Mouse (Mus musculus) limb, embryonic 14.5 days (tissue): ENCODE measurements at regions not wholly inside any gene's neighbourhood (a gene's known extent, or its start where the extent isn't known, plus 50 kb on each side); places are given as distances from the start of the nearest gene placed in this dataset.

ENCODE experiments used
- ATAC-seq: fragments of 200-750 bp; cut with Nextera tagmentation; 2 replicates; pipeline ENCODE4 v1.8.0; 2017; ENCODE audit warnings: low read depth, moderate number of reproducible peaks, moderate TSS enrichment; ENCODE audit not compliant: low FRiP score
- DNase-seq: peaks from one replicate; pipeline ENCODE4 v3.0.0-alpha.2; 2015; ENCODE audit warnings: low spot score
- H3K27ac ChIP-seq: fragments of 300-500 bp; sonication (generic); replicated peaks from 2 replicates; pipeline ENCODE4 v1.5.1; 2014; ENCODE audit warnings: low read depth, mild to moderate bottlenecking, low read length, moderate library complexity, mixed read lengths
- H3K27me3 ChIP-seq: fragments of 300-500 bp; sonication (generic); 2 replicates; pipeline ENCODE4 v1.6.1; 2014; ENCODE audit warnings: low read length, mixed read lengths; ENCODE audit not compliant: control insufficient read depth, insufficient read depth
- H3K36me3 ChIP-seq: fragments of 300-500 bp; sonication (generic); 2 replicates; pipeline ENCODE4 v1.6.1; 2014; ENCODE audit warnings: mild to moderate bottlenecking, low read length, moderate library complexity, mixed read lengths; ENCODE audit not compliant: control insufficient read depth, insufficient read depth
- H3K4me1 ChIP-seq: fragments of 300-500 bp; sonication (generic); 2 replicates; pipeline ENCODE4 v1.6.1; 2014; ENCODE audit warnings: antibody characterized with exemption, low read length, mixed read lengths; ENCODE audit not compliant: control insufficient read depth, insufficient read depth
- H3K4me2 ChIP-seq: fragments of 300-500 bp; sonication (generic); replicated peaks from 2 replicates; pipeline ENCODE4 v1.6.1; 2014; ENCODE audit warnings: low read depth, mild to moderate bottlenecking, low read length, moderate library complexity; ENCODE audit not compliant: severe bottlenecking
- H3K4me3 ChIP-seq: fragments of 300-500 bp; sonication (generic); replicated peaks from 2 replicates; pipeline ENCODE4 v1.5.1; 2014; ENCODE audit warnings: low read length
- H3K9ac ChIP-seq: fragments of 300-500 bp; sonication (generic); 2 replicates; pipeline ENCODE4 v1.6.1; 2014; ENCODE audit warnings: mild to moderate bottlenecking, low read depth, low read length, moderate library complexity; ENCODE audit not compliant: severe bottlenecking
- H3K9me3 ChIP-seq: fragments of 300-500 bp; sonication (generic); 2 replicates; pipeline ENCODE4 v1.6.1; 2016; ENCODE audit warnings: low read length; ENCODE audit not compliant: control insufficient read depth
- POLR2A ChIP-seq: fragments of 200-500 bp; IDR thresholded peaks from 2 replicates; pipeline ENCODE4 v1.8.0; 2012; ENCODE audit warnings: inconsistent platforms, mild to moderate bottlenecking, moderate library complexity, borderline replicate concordance; ENCODE audit not compliant: insufficient read depth, insufficient read length; ENCODE audit errors: extremely low read depth
- WGBS: fragments of 180-500 bp; shearing (Covaris S2); extraction: QIAGEN DNeasy Blood & Tissue Kit; methylation state at CpG from one replicate; pipeline ENCODE4 v1.1.7; 2014; 5-methylcytosine and 5-hydroxymethylcytosine counted together

DNA sequence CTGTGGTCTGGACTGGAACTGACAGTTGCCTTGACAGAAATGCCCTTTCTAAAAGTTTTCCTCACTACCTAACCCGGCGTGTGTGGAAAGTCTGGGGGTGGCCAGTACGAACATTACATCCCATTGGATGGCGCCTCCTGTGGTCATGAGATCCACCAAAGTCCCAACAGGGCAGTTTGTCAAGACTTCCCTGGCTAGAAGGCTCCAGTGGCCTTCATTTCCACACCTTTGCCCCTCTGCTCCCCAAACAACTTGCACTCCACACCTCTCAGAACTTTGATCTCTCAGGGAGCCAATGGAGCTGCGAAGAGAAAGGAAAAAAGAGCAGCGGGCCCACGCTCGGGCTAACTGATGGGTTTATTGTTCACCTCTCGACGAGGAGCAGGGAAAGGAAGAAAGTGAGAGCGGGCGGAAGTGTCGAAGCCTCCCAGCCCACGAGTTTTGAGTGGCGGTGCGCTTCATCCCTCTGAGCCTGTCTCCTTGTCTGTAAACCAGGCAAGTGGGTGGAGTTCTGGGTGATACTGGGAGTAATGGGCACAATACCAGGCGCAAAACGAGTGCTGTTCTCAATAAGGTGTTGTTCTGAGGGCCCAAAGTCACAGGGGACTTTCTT lies 126.9 kb upstream of the Bcor start:
- ATAC-seq = no peak
- no peak overlapping the region for H3K9ac ChIP-seq
- no peak overlapping the region for H3K27ac ChIP-seq
- H3K9me3 ChIP-seq = no peaks in the 10 kb centered on the region
- no peaks in the 10 kb centered on the region for H3K36me3 ChIP-seq
- WGBS = 24% methylated on average over 18 of the region's 18 CpGs
- no peak for TF ChIP-seq POLR2A
- no peaks in the 10 kb centered on the region for H3K4me1 ChIP-seq
- H3K27me3 ChIP-seq = no peaks in the 10 kb centered on the region; the same call in 1 of the 2 replicates
- H3K4me2 ChIP-seq = no peak overlapping the region; the same call in 1 of the 2 replicates
- no peak overlapping the region for H3K4me3 ChIP-seq
- DNase-seq = no peak

DNA sequence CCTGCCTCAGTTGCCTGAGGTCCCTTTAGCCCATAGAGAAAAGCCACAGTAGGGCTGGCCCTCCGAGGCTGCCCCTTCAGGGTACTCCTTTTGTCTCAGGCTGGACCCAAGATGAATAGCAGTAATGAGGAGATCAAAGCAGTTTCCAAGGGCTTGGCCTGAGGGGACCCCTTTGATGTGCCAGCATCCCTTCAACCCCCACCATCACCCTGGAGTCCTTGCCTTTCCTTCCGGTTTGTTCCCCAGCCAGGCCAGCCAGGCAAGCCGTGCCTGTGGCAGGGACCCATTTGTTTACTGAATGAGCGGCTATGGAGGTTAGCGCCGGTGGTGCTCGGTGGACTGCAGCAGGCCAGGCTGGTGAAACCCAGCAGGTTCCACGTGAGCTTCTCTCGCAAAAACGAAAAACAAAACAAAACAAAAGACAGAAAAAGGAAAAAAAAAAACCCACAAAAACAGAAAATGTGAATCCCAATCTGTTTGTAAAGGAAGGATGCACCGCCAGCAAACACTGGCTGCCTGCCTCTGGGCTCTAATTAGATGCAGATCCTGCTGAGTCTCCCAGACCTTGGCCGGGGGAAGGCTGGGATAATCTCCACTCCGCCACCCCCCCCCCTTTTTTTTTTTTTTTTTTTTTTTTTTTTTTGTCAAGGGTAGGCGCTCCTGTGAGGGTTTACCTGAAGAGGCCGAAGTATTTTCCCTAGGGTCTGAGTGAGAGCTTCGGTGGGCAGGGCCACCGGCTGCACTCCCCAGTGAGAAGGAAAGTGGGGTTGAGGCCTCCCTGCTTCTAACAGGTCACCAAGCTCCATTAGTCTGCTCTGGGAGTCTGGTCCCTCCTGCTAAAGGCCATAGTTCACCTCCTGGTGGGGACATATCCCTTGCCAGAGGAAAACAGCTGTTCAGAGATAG lies 127.8 kb upstream of the Bcor start:
- H3K4me2 ChIP-seq = no peak overlapping the region
- no peak overlapping the region for H3K4me3 ChIP-seq
- H3K27ac ChIP-seq = no peak overlapping the region
- WGBS = 18% methylated on average over 15 of the region's 17 CpGs
- H3K9ac ChIP-seq = no peak overlapping the region
- ATAC-seq (no peak), DNase-seq (peak; percentile 22)
- TF ChIP-seq POLR2A = no peak
- no peaks in the 10 kb centered on the region for H3K9me3 ChIP-seq
- H3K4me1 ChIP-seq = no peaks in the 10 kb centered on the region
- H3K36me3 ChIP-seq = no peaks in the 10 kb centered on the region
- H3K27me3 ChIP-seq = no peaks in the 10 kb centered on the region; the same call in 1 of the 2 replicates

DNA sequence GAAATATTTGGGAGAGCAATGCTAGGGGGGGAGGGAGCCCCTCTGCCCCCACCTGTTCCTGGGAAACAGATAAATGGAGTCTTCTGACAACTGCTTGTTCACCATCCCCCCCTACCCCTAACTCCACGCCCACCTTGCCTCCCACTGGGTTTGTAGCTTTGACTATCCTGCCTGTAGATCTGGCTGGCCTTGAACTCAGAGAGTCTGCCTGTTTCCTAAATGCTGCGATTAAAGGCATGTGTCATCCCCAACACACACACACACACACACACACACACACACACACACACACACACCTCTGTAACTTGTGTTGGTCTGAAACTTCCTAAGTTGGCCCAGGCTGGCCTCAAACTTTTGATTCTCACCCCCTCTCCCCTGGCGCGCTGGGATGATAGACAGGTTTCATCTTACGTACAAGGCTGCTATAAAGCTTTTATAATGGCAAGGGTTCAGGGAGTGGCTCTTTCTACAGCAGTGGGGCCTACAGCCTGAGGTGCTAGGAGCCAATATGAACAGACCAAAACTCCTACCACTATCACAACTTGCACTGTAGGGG lies 128.5 kb upstream of the Bcor start:
- no peaks in the 10 kb centered on the region for H3K4me1 ChIP-seq
- no peak overlapping the region for H3K27ac ChIP-seq
- H3K9me3 ChIP-seq = no peaks in the 10 kb centered on the region
- no peaks in the 10 kb centered on the region for H3K36me3 ChIP-seq
- no peaks in the 10 kb centered on the region; the same call in 1 of the 2 replicates for H3K27me3 ChIP-seq
- ATAC-seq (no peak), DNase-seq (no peak)
- H3K4me2 ChIP-seq = no peak overlapping the region
- no peak overlapping the region for H3K4me3 ChIP-seq
- WGBS = 31% methylated on average over 5 of the region's 5 CpGs
- H3K9ac ChIP-seq = no peak overlapping the region
- no peak for TF ChIP-seq POLR2A

DNA sequence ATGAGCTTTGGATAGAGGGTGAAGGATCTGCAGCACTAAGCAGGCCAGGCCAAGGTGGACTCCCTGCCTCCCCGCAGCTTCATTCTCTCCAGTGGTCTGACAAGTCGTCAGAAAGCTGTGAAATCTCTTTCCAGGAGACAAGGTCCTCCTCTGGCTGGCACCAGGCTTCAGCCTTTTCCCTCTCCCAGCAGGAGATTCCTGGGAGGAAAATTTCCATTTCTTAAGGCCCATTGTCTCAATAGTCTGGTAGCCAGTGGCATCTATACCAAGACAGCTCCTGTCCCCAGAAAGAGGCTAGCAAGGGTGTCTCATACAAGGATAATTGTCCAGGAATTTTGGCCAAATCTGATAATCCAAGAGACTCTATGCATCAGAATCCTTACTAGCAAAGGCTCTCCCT lies 133.0 kb upstream of the Bcor start:
- 40% methylated on average over 1 of the region's 2 CpGs for WGBS
- Histone ChIP-seq H3K9ac (no peak overlapping the region), H3K4me2 (no peak overlapping the region), H3K36me3 (no peaks in the 10 kb centered on the region), H3K4me3 (no peak overlapping the region), H3K27ac (no peak overlapping the region), H3K9me3 (no peaks in the 10 kb centered on the region), H3K27me3 (no peaks in the 10 kb centered on the region), H3K4me1 (peaks cover 3% of the 10 kb centered on the region)
- ATAC-seq (no peak), DNase-seq (no peak)
- TF ChIP-seq POLR2A = no peak

DNA sequence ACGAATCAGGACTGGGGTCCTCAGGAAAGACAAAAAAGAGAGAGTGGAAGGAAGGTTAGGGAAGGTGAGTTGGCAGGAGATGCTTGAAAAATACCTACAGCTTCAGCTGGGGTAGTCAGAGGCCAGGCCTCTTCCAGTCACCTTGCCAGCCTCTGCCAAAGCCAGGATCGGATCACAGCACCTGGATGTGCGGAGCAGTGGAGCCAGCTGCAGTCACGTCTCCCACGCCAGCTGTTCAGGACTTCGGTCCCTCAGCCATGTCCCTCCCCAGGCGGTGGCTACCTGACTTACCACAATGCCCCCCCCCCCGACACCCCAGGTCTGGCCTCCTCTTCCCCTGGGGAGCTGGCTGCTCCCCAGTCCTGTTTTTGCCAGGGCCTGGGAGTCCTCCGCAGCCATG lies 134.3 kb upstream of the Bcor start:
- Histone ChIP-seq H3K9ac (no peak overlapping the region), H3K4me3 (no peak overlapping the region), H3K9me3 (no peaks in the 10 kb centered on the region), H3K27ac (no peak overlapping the region), H3K27me3 (no peaks in the 10 kb centered on the region), H3K4me2 (no peak overlapping the region), H3K4me1 (peaks cover 3% of the 10 kb centered on the region), H3K36me3 (no peaks in the 10 kb centered on the region)
- TF ChIP-seq POLR2A = no peak
- ATAC-seq (no peak), DNase-seq (no peak)
- WGBS = 55% methylated on average over 8 of the region's 9 CpGs
